Mouse (Mus musculus) ovary, postnatal 10 days (tissue): ENCODE measurements at regions not wholly inside any gene's neighbourhood (a gene's known extent, or its start where the extent isn't known, plus 50 kb on each side); places are given as distances from the start of the nearest gene placed in this dataset.

Experiments used
- DNase-seq: peaks from one replicate; pipeline ENCODE4 v3.0.0; 2022; ENCODE audit warnings: low spot score

DNA sequence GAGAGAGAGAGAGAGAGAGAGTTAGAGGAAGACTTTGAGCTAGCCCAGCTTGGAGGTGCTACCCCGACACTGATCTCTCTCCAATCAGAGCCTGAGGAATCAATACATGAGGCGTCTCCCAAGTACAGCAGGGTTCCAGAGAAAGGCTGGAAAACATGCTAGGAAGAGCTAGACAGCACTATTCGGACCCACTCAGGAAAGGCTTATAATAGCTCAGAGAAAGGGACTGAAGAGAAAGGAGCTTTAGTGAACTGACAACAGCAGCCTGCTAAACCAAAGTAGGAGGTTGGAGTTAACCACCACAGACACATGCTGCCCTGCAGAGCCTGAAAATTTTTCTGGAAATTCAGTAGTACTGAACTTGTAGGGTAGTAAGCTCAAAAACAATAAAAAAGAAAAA lies 831.3 kb downstream of the Adgrl2 start:
- no peak for DNase-seq

DNA sequence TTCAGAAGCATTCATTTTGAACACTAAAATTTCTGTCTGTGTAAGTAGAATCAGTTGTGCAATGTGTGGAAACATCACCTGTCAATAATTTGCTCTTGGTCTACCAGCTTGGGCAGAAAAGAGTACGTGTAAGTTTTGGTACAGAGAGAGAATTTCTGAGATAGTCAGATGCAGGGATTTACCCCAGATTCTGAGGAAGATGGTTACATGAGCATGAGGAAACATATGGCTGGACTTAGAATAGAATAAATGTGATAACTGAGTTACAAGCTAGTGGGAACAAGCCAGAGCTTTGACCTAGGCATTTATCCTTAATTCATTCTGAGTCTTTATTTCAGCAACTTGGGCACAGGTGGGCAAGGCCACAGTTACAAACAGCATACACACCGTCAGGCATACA lies 831.8 kb downstream of the Adgrl2 start:
- DNase-seq: no peak

DNA sequence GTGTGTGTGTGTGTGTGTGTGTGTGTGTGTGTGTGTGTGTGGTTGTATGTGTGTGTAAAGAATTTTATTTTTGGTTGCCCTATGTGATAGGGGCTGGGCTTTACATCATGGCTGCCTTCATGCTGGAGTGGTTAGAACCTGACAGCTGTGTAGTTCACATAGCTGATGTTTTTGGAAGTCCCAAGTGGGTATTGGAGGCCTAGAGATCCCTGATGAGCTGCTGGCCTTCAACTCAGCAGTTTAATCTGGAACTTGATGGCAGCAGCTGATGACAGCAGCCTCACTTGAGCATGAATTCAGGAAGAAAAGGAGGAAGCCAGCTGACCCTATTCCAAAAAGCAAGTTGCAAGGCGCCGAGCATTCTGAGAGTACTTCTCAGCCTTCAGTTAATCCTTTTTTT lies 846.6 kb downstream of the Adgrl2 start:
- no peak for DNase-seq

GRCm38 (mm10) chr3:148136791-148137251 lies 853.5 kb downstream of the Adgrl2 start:
- no peak for DNase-seq

DNA sequence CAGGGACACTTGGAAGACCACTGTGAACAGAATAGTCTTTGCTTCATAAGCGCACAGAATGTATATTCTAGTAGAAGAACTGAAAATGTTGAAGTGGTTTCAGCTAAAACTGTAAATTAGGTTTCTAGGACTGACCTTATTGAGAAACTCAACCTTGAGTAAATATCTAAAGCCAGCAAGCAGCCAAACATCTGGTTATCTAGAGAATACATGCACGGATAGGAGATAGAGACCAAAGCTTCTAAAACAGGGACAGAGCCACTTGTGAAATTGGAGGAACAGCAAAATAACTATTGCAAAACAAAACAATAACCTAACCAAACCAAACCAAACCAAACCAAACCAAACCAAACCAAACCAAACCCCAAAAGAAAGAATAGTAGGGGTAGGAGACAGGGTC lies 855.7 kb downstream of the Adgrl2 start:
- no peak for DNase-seq

GRCm38 (mm10) chr3:148115576-148115975 lies 874.8 kb downstream of the Adgrl2 start:
- no peak for DNase-seq

- no peak for DNase-seq
Measured at GRCm38 (mm10) chr3:148112204-148112603, 878.2 kb downstream of the Adgrl2 start.

GRCm38 (mm10) chr3:148107031-148107430 lies 883.3 kb downstream of the Adgrl2 start:
- DNase-seq: no peak

GRCm38 (mm10) chr3:148093930-148094329 lies 896.4 kb downstream of the Adgrl2 start:
- no peak for DNase-seq

DNA sequence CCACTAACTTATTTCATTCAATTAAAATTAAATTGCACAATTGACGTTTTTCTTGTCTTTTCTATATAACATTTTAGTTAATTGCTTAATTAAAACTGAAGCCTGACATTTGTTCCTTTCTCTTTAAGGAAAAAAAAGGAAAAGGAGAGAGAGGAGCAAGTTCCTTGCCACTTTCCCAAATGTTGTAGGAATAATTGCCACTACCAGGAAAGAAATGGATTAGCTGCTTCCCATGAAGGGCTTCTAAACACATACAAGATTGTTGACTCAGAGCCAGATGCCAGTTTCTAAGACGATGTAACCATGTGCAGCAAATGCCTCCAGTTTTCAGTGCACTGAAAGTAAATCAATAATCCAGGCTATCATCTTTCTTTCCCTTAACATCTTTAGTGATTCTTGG lies 914.5 kb downstream of the Adgrl2 start:
- no peak for DNase-seq

- no peak for DNase-seq
Measured at GRCm38 (mm10) chr3:148066701-148067100, 923.7 kb downstream of the Adgrl2 start.

GRCm38 (mm10) chr3:148056074-148056473 lies 934.3 kb downstream of the Adgrl2 start:
- DNase-seq: no peak

GRCm38 (mm10) chr3:148052516-148052915 lies 937.8 kb downstream of the Adgrl2 start:
- no peak for DNase-seq

DNA sequence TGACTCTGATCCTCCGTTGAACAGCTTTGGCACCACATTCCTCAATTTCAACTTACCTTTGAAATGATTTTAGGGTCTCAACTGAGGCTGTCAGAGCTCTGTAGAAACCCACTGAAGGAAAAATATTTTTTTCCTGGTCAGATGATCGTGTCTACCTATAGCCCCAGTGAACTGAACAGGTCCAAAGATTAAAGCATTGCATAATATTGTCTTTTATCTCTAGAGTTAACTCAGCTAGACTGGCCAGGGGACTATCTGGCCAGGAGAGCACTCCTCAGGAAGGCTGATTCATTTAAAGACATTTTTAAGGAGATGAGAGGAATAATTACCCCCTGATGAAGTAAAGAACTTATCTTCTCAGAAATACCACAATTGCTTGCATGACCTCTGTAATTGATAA lies 942.1 kb downstream of the Adgrl2 start:
- no peak for DNase-seq

- DNase-seq: no peak
Measured at GRCm38 (mm10) chr3:148032532-148032931, 957.8 kb downstream of the Adgrl2 start.

DNA sequence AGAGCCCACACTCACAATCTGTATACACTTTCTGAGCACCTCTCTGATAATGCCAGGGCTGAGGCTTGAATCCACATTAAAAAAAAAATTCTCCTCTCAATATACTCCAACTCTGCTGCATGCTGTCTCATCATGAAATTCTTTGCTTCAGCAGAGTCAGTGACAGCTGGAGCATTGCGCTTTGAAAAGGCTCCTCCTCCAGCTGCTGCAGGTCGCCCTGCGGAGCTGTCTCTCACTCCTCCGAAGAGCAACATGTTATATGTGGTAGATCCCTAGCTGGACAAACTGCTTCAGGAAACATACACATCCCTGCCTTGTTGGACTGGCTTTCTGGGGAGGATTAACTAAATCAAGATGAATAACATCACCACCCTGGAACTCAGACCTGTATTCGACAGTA lies 984.5 kb downstream of the Adgrl2 start:
- no peak for DNase-seq

GRCm38 (mm10) chr3:148004006-148004405 lies 986.3 kb downstream of the Adgrl2 start:
- no peak for DNase-seq

- no peak for DNase-seq
Measured at GRCm38 (mm10) chr3:147999330-147999953, 990.9 kb downstream of the Adgrl2 start.

- no peak for DNase-seq
Measured at GRCm38 (mm10) chr3:147991738-147992137, 998.6 kb downstream of the Adgrl2 start.

DNA sequence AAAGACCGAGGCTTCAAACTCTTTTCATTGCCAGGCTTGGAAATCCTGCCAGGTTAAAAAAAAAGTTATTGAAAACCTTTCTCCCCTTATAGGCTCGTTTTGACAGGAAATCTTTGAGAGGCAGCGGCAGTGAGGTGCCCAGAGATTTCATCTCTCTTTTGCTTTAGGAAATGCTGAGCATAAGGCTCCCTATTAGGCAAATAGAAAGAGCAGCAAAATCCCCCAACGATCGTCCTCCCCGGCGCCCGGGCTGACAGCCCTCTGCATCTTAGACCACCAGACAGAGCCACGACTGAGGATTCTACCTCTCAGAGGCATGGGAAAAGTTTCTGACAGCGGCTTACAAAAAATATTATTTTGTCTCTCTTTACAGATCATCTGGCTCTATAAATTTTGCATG lies 999.5 kb downstream of the Adgrl2 start:
- no peak for DNase-seq

DNA sequence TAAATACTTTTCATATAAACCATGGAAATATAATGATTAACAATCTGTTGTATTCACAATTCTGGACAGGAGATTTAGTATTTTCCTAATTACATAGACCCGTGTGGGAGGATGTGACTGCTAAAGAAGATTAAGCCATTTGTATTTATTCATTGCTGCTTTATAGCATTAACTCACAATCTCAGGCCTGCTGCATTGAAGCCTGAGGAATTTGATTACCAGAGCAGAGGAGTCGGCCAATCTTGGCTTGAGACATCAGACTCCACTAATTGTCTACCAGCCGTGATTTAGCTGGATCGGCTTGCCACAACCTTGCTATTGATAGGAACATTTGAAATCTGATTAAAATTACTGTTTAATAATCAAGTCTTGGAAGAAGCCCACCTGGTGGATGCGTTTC lies 1007.5 kb downstream of the Adgrl2 start:
- DNase-seq: no peak

- DNase-seq: no peak
Measured at GRCm38 (mm10) chr3:147981621-147982020, 1008.7 kb downstream of the Adgrl2 start.

- no peak for DNase-seq
Measured at GRCm38 (mm10) chr3:147976579-147976978, 1013.8 kb downstream of the Adgrl2 start.

DNA sequence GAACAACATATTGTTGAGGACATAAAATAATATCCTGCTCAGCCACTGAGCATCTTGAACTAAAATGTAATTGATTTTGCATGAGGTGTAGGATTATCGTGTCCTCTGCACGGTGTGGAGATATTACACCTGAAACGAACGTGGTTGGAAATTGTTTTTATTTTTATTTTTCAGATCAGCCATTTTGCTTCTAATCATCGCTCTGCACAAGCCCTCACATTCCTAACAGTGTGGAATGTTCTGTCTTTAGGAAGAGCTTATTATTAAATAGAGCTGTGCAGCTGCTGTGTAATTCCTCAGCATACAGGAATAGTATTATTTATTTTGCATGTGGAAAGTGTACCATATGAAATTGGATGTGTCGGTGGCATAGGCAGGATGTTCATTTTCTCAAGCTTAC lies 1014.3 kb downstream of the Adgrl2 start:
- DNase-seq: no peak

GRCm38 (mm10) chr3:147975500-147975899 lies 1014.9 kb downstream of the Adgrl2 start:
- DNase-seq: no peak
